Mouse (Mus musculus) testis, adult 2 months (tissue): Measurements from ENCODE around the gene Map2k3.

ENCODE experiments used
- CTCF ChIP-seq: fragments of 200-500 bp; IDR thresholded peaks from 2 replicates; pipeline ENCODE4 v1.5.1; 2012; ENCODE audit warnings: low read depth, mild to moderate bottlenecking, inconsistent platforms, low read length, moderate library complexity; ENCODE audit not compliant: control insufficient read depth, insufficient read depth, insufficient replicate concordance
- POLR2A ChIP-seq: fragments of 200-500 bp; IDR thresholded peaks from 2 replicates; pipeline ENCODE4 v1.6.1; 2012; ENCODE audit warnings: low read depth, mild to moderate bottlenecking, inconsistent platforms, low read length, moderate library complexity; ENCODE audit not compliant: control insufficient read depth

GRCm38 (mm10) chr11:60922195-60922594 is 9.6 kb upstream of the Map2k3 start:
- TF ChIP-seq POLR2A (no peak), CTCF (no peak)
